In genomic region chr1:75588874-75589273, GRCm38 (mm10) we compare ENCODE assay signal across 8 mouse cellular contexts. TPM values are rescaled to one million over a fixed set of nuclear protein-coding genes. Genes with fewer than 3 reads are reported as not detected.
DNase-seq lines count a peak whose midpoint lies in the region; ATAC-seq lines count a peak whose summit lies in the region.

No protein-coding gene starts in this region.

- no peaks in the 10 kb centered on the region for H3K36me3 ChIP-seq in heart, embryonic 13.5 days

- peaks cover 32% of the 10 kb centered on the region for H3K4me1 ChIP-seq in heart, embryonic 13.5 days

- H3K9ac ChIP-seq in heart, embryonic 13.5 days = 0 out of 2 replicates have a peak overlapping the region, but pooled peaks have one; percentile 20

- H3K4me3 ChIP-seq in heart, embryonic 13.5 days = no peak overlapping the region

- no peak for DNase-seq in heart, adult 8-10 months (ENCODE audit: low spot score)
- DNase-seq in 3T3-L1 (ENCODE audit: low read depth, low spot score) = peak; percentile 54
- peak; percentile 61 for DNase-seq in cerebellum, adult 9-10 months
- peak; percentile 37 to 71 for DNase-seq in left cerebral cortex, adult 18-20 months (ENCODE audit: low spot score in 2 of 2)
- DNase-seq in adrenal gland, postnatal 25 days = no peak
- no peak for DNase-seq in thymus, postnatal 14 days

- 17% methylated on average over 7 of the region's 7 CpGs for WGBS in heart, embryonic 13.5 days

- peaks cover 4% of the 10 kb centered on the region; the same call in 1 of the 2 replicates for H3K27me3 ChIP-seq in heart, embryonic 13.5 days (replicated peaks)

- peak overlapping the region; percentile 46; the same call in 1 of the 2 replicates for H3K27ac ChIP-seq in heart, embryonic 13.5 days (replicated peaks)

- no peaks in the 10 kb centered on the region for H3K9me3 ChIP-seq in heart, embryonic 13.5 days

- no peak for ATAC-seq in heart, embryonic 13.5 days (ENCODE audit: extremely low read depth, insufficient number of reproducible peaks, low FRiP score, low TSS enrichment)
- no peak for ATAC-seq in erythroblast, adult 5-6 weeks (replicated peaks; ENCODE audit: low FRiP score, poor library complexity, severe bottlenecking)

- H3K4me2 ChIP-seq in heart, embryonic 13.5 days = no peak overlapping the region

RNA-seq across cellular contexts. Expression of gene Slc4a3, which starts 42.8 kb away (rescaled TPM):
- 25.3 and 25.4 TPM in 2 replicates for polyA plus RNA-seq in heart, embryonic 13.5 days (2015; fragmentation: Nextera tagmentation; extraction: Ambion mirVana)
- 100 to 1,000 TPM; 221 to 344 (median 267) TPM for total RNA-seq in heart, adult 8-10 months (2022)
- 100 to 1,000 TPM; 175 to 178 TPM for total RNA-seq in left cerebral cortex, adult 18-20 months (2021)
- 139 and 184 TPM in 2 replicates for total RNA-seq in adrenal gland, postnatal 25 days (2021)
- total RNA-seq in erythroblast, adult 5-6 weeks (2015; ENCODE audit: low replicate concordance) = not detected in 2 replicates
- 0.09 and 1.5 TPM in 2 replicates for total RNA-seq in erythroblast, adult 5-6 weeks (2017; ENCODE audit: low replicate concordance)

Comparison
In these comparisons a context has a peak if more than half of its experiments do, and no peak if none do; other contexts are left out.
1. DNase-seq: peak in 3T3-L1 (single experiment), cerebellum, adult 9-10 months (single experiment) and left cerebral cortex, adult 18-20 months (2 of 2); none in heart, adult 8-10 months (single experiment), adrenal gland, postnatal 25 days (single experiment) and thymus, postnatal 14 days (single experiment).
2. RNA of gene Slc4a3, which starts 42.8 kb away (total RNA-seq): 221 to 344 TPM in heart, adult 8-10 months, 139 to 184 TPM in adrenal gland, postnatal 25 days and 175 to 178 TPM in left cerebral cortex, adult 18-20 months; 0.09 to 1.5 TPM in erythroblast, adult 5-6 weeks; every median in the first group is over 10 times any median in the second.